Mouse (Mus musculus) hindbrain, embryonic 11.5 days (tissue): ENCODE data around the gene Pttg1ip. TPM values are rescaled to one million over a fixed set of nuclear protein-coding genes. Genes with fewer than 3 reads are reported as not detected.

Experiments
- ATAC-seq: fragments of 200-750 bp; cut with Nextera tagmentation; 2 replicates; pipeline ENCODE4 v1.8.0; 2017; ENCODE audit warnings: mild to moderate bottlenecking, moderate TSS enrichment, moderate library complexity; ENCODE audit not compliant: low FRiP score
- DNase-seq: peaks from one replicate; pipeline ENCODE4 v3.0.0-alpha.2; 2015; ENCODE audit warnings: low spot score
- H3K27ac ChIP-seq: fragments of 300-500 bp; sonication (generic); 2 replicates; pipeline ENCODE4 v1.5.1; 2014; ENCODE audit warnings: mild to moderate bottlenecking, low read depth, low read length
- H3K27me3 ChIP-seq: fragments of 300-500 bp; sonication (generic); 2 replicates; pipeline ENCODE4 v1.6.1; 2014; ENCODE audit warnings: mild to moderate bottlenecking, low read length, moderate library complexity, mixed read lengths; ENCODE audit not compliant: control insufficient read depth, insufficient read depth
- H3K36me3 ChIP-seq: fragments of 300-500 bp; sonication (generic); 2 replicates; pipeline ENCODE4 v1.6.1; 2014; ENCODE audit warnings: mild to moderate bottlenecking, low read length, moderate library complexity, mixed read lengths; ENCODE audit not compliant: control insufficient read depth, insufficient read depth
- H3K4me1 ChIP-seq: fragments of 300-500 bp; sonication (generic); replicated peaks from 2 replicates; pipeline ENCODE4 v1.6.1; 2014; ENCODE audit warnings: low read length, mixed read lengths; ENCODE audit not compliant: control insufficient read depth, insufficient read depth
- H3K4me2 ChIP-seq: fragments of 300-500 bp; sonication (generic); replicated peaks from 2 replicates; pipeline ENCODE4 v1.6.1; 2014; ENCODE audit warnings: mild to moderate bottlenecking, low read depth, low read length
- H3K4me3 ChIP-seq: fragments of 300-500 bp; sonication (generic); 2 replicates; pipeline ENCODE4 v1.5.1; 2014; ENCODE audit warnings: low read depth, low read length
- H3K9ac ChIP-seq: fragments of 300-500 bp; sonication (generic); 2 replicates; pipeline ENCODE4 v1.6.1; 2014; ENCODE audit warnings: low read depth, low read length
- H3K9me3 ChIP-seq: fragments of 300-500 bp; sonication (generic); 2 replicates; pipeline ENCODE4 v1.6.1; 2016; ENCODE audit warnings: low read length; ENCODE audit not compliant: control insufficient read depth
- WGBS: fragments of 180-500 bp; shearing (Covaris S2); extraction: QIAGEN DNeasy Blood & Tissue Kit; methylation state at CpG from one replicate; pipeline ENCODE4 v1.1.7; 2014; 5-methylcytosine and 5-hydroxymethylcytosine counted together
- polyA plus RNA-seq: library from polyadenylated mRNA; unstranded; fragments of >200 nt; fragmentation: Nextera tagmentation; extraction: Ambion mirVana; gene quantifications from 2 replicates; pipeline ENCODE4 v1.2.1, GENCODE M21; 2014

The Pttg1ip gene
- polyA plus RNA-seq, 1 experiment from 2014 or later = 73.1 TPM

DNA sequence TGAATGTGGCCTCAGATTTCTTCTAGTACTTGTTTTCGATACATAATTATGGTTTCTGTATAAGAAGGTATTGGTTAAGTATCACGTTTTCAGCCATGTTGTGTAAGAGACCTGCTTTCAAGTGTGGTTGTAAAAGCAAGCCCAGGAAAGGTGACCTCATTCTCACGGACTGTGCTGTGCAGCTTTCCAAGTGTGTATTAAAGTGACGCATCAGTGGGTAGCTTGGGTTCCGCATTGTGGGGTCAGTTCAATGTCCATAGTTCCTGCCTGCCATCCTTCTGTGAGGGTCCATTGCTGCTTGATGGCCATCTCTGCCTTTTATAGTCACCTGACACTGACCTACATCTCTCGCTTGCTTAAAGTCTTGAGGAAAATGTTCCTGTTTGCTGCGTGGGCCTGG, 35.4 kb downstream of the Pttg1ip start:
- WGBS = 95% methylated on average over 7 of the region's 7 CpGs
- ATAC-seq = no peak
- no peak for DNase-seq
- no peaks in the 10 kb centered on the region for H3K27me3 ChIP-seq
- H3K4me3 ChIP-seq = no peak overlapping the region
- no peak overlapping the region for H3K9ac ChIP-seq
- H3K4me1 ChIP-seq = no peaks in the 10 kb centered on the region
- no peak overlapping the region for H3K27ac ChIP-seq
- H3K36me3 ChIP-seq = peaks cover 4% of the 10 kb centered on the region; the same call in 1 of the 2 replicates
- no peaks in the 10 kb centered on the region for H3K9me3 ChIP-seq
- H3K4me2 ChIP-seq = no peak overlapping the region

DNA sequence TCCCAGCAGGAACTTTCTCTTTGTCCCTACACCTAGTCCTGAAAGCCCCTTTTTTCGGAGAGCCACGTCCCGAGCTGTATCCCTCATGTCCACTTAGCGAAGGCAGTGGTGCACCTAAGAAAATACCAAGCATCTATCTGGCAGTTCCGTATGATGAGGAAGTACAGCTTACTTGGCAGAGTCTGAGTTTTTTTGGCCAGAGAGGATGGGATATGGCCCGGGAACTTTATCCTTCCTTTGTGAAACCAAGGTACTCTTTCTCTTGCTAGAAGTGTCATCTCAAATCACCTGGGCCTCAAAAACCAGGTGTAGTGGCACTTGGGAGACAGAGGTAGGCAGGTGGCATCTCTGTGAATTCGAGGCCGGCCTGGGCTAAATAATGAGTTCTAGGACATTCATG, 40.0 kb downstream of the Pttg1ip start:
- peak overlapping the region; percentile 98 for H3K4me3 ChIP-seq

GRCm38 (mm10) chr10:77622055-77622988, 40.8 kb downstream of the Pttg1ip start, which contains the start of gene Ube2g2:
Gene Ube2g2 (plus strand): TSS chr10:77622275.
- 0 out of 2 replicates have a peak, but pooled peaks cover 2% of the 10 kb centered on the region for H3K4me1 ChIP-seq
- H3K9ac ChIP-seq = peak within 1 kb of the TSS; percentile 95
- peak within 1 kb of the TSS; percentile 98 for H3K4me3 ChIP-seq
- ATAC-seq = peak; percentile 93
- under 1% methylated on average over 96 of the region's 96 CpGs for WGBS
- H3K27me3 ChIP-seq = no peaks in the 10 kb centered on the region
- H3K27ac ChIP-seq = peak within 1 kb of the TSS; percentile 79
- H3K4me2 ChIP-seq = peak within 1 kb of the TSS; percentile 74
- no peaks in the 10 kb centered on the region for H3K9me3 ChIP-seq
- peaks cover 3% of the 10 kb centered on the region; the same call in 1 of the 2 replicates for H3K36me3 ChIP-seq
- peak; percentile 96 for DNase-seq

More for the DNA sequence above, 40.0 kb downstream of the Pttg1ip start:
- no peak for DNase-seq
- peaks cover 4% of the 10 kb centered on the region; the same call in 1 of the 2 replicates for H3K36me3 ChIP-seq
- 0 out of 2 replicates have a peak, but pooled peaks cover 2% of the 10 kb centered on the region for H3K4me1 ChIP-seq
- no peak; the same call in 1 of the 2 replicates for ATAC-seq
- no peaks in the 10 kb centered on the region for H3K27me3 ChIP-seq
- H3K4me2 ChIP-seq = peak overlapping the region; percentile 74
- H3K9ac ChIP-seq = peak overlapping the region; percentile 71
- H3K9me3 ChIP-seq = no peaks in the 10 kb centered on the region
- 86% methylated on average over 8 of the region's 8 CpGs for WGBS
- H3K27ac ChIP-seq = peak overlapping the region; percentile 79

DNA sequence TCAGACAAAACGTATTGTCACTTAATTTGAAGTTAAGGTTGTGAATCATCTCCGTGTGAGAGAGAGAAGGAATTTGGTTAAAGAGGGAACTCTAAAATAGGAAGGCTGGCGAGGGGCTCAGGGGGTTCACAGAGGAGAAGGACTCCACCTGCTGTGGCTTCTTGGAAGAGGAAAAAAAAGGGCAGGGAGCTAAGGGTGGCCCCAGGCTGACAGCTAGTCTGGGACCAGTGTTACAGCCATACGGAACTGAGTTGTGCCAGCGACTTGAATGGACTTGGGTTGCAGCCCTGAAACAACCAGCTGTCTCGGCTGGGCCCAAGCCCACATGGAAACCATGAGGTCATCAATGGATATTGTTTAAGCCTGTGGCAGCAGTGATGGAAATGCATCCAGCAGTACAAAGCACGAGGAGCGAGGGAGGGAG, 41.6 kb downstream of the Pttg1ip start:
- H3K4me3 ChIP-seq = peak overlapping the region; percentile 98
- ATAC-seq (0 out of 2 replicates have a peak, but pooled peaks have one; percentile 25), DNase-seq (peak; percentile 35)
- 0 out of 2 replicates have a peak, but pooled peaks cover 2% of the 10 kb centered on the region for H3K4me1 ChIP-seq
- peak overlapping the region; percentile 74 for H3K4me2 ChIP-seq
- no peak overlapping the region for H3K27ac ChIP-seq
- H3K36me3 ChIP-seq = no peaks in the 10 kb centered on the region
- H3K9ac ChIP-seq = peak overlapping the region; percentile 95
- WGBS = 8% methylated on average over 8 of the region's 8 CpGs
- H3K27me3 ChIP-seq = no peaks in the 10 kb centered on the region
- no peaks in the 10 kb centered on the region for H3K9me3 ChIP-seq

DNA sequence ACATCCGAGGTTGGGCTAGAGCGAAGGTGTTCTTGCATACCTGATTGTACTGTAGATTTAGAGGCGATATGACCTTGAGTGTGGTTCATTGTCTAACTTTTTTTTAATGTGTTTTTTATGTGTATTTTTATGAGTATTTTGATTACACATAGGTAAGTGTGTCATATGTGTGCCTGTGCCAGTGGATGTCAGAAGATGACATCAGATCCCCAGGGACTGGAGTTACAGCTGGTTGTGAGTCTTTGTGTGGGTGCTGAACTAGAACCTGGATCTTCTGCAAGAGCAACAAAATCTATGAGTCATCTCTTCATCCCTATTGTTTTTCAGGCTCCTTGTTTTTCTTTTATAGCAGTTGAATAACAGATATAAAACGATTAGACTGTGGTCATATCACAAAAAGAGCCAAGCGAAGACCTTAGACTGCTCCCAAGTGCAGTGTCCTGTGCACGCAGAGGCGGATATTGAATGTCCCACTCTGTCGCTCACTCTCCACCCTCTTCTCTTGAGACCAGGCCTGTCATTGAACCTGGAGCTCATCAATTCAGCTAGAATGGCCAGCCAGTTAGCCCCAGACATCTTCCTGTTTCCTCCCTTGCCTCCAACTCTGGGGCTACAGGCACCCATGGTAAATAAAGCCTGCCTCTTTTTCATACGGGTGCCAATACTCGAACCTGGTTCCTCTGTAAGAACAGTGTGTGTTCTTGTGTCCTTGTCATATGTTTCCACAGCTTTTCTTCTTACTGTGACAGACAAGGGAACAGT, 42.3 kb downstream of the Pttg1ip start:
- H3K36me3 ChIP-seq = no peaks in the 10 kb centered on the region

GRCm38 (mm10) chr10:77624570-77624995, 43.1 kb downstream of the Pttg1ip start:
- H3K4me2 ChIP-seq = no peak overlapping the region
- WGBS = 83% methylated on average over 7 of the region's 7 CpGs
- H3K4me1 ChIP-seq = 0 out of 2 replicates have a peak, but pooled peaks cover 2% of the 10 kb centered on the region
- H3K9me3 ChIP-seq = no peaks in the 10 kb centered on the region
- H3K9ac ChIP-seq = no peak overlapping the region
- ATAC-seq = no peak
- H3K27ac ChIP-seq = no peak overlapping the region
- no peaks in the 10 kb centered on the region for H3K27me3 ChIP-seq
- DNase-seq = no peak
- H3K36me3 ChIP-seq = no peaks in the 10 kb centered on the region
- no peak overlapping the region for H3K4me3 ChIP-seq

More for the DNA sequence above, 42.3 kb downstream of the Pttg1ip start:
- Histone ChIP-seq H3K9me3 (no peaks in the 10 kb centered on the region), H3K4me1 (0 out of 2 replicates have a peak, but pooled peaks cover 2% of the 10 kb centered on the region), H3K4me3 (no peak overlapping the region), H3K4me2 (peak overlapping the region; percentile 74), H3K27ac (no peak overlapping the region), H3K9ac (no peak overlapping the region), H3K27me3 (no peaks in the 10 kb centered on the region)
- no peak for DNase-seq
- 91% methylated on average over 10 of the region's 10 CpGs for WGBS
- no peak for ATAC-seq

GRCm38 (mm10) chr10:77626036-77626435, 44.5 kb downstream of the Pttg1ip start:
- H3K27me3 ChIP-seq = no peaks in the 10 kb centered on the region
- H3K4me1 ChIP-seq = 0 out of 2 replicates have a peak, but pooled peaks cover 2% of the 10 kb centered on the region
- no peak overlapping the region for H3K27ac ChIP-seq
- H3K4me3 ChIP-seq = no peak overlapping the region
- WGBS = 88% methylated on average over 7 of the region's 7 CpGs
- no peaks in the 10 kb centered on the region for H3K9me3 ChIP-seq
- ATAC-seq (no peak), DNase-seq (no peak)
- no peak overlapping the region for H3K9ac ChIP-seq
- no peak overlapping the region for H3K4me2 ChIP-seq
- H3K36me3 ChIP-seq = no peaks in the 10 kb centered on the region

DNA sequence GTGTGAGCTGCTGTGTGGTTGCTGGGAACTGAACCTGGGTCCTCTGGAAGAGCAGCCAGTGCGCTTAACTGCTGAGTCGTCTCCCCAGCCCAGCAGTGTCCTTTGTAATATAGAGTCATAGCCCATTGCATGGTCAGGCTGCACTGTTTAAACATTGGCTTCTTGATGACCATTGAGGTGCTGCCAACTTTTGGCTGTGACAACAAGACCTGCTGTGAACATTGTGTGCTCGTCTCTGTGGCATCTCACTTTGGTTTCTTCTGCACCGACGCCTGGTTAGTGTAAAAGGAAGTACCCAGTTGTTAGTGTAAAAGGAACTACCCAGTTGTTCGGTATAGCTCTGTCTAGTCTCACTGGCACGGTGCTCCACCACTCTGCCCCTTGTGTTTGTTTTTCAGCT, 45.1 kb downstream of the Pttg1ip start:
- ATAC-seq = no peak
- DNase-seq = no peak
- Histone ChIP-seq H3K36me3 (no peaks in the 10 kb centered on the region), H3K9ac (no peak overlapping the region), H3K27ac (no peak overlapping the region), H3K9me3 (no peaks in the 10 kb centered on the region), H3K4me3 (no peak overlapping the region), H3K27me3 (no peaks in the 10 kb centered on the region), H3K4me1 (0 out of 2 replicates have a peak, but pooled peaks cover 2% of the 10 kb centered on the region), H3K4me2 (no peak overlapping the region)
- 85% methylated on average over 7 of the region's 7 CpGs for whole genome bisulfite sequencing
